Mouse (Mus musculus) C2C12 (cell line): ENCODE results near the gene Rasgrp1. TPM values are rescaled to one million over a fixed set of nuclear protein-coding genes. Genes with fewer than 3 reads are reported as not detected.
A peak's percentile ranks its signal among the peaks of the same experiment; 100 is the strongest.

Experiments
- H3K27me3 ChIP-seq: one replicate; pipeline ENCODE4 v1.6.1; 2011; ENCODE audit not compliant: control insufficient read depth, insufficient read depth, insufficient read length
- H3K36me3 ChIP-seq: one replicate; pipeline ENCODE4 v1.6.1; 2011; ENCODE audit not compliant: control insufficient read depth, insufficient read depth
- H3K4me3 ChIP-seq: one replicate; pipeline ENCODE4 v1.5.1; 2011; ENCODE audit warnings: mild to moderate bottlenecking, control low read depth; ENCODE audit not compliant: poor library complexity, insufficient read depth, severe bottlenecking
- H3K79me2 ChIP-seq: one replicate; pipeline ENCODE4 v1.6.1; 2011; ENCODE audit not compliant: control insufficient read depth, insufficient read depth
- H3K79me3 ChIP-seq: one replicate; pipeline ENCODE4 v1.6.1; 2011; ENCODE audit warnings: low read depth, control low read depth
- H3ac ChIP-seq: one replicate; pipeline ENCODE3; 2011; ENCODE audit warnings: low read depth; ENCODE audit not compliant: control insufficient read depth, insufficient read length
- CEBPB ChIP-seq: IDR thresholded peaks from one replicate; pipeline ENCODE4 v1.6.1; 2011; ENCODE audit warnings: low read depth, mild to moderate bottlenecking, control low read depth, moderate library complexity
- CTCF ChIP-seq: IDR thresholded peaks from one replicate; pipeline ENCODE4 v1.5.1; 2011; ENCODE audit not compliant: control insufficient read depth, insufficient read depth, insufficient read length
- FOSL1 ChIP-seq: IDR thresholded peaks from one replicate; pipeline ENCODE4 v1.8.0; 2011; ENCODE audit warnings: mild to moderate bottlenecking, low read length; ENCODE audit not compliant: poor library complexity, insufficient read depth, severe bottlenecking
- MAX ChIP-seq: IDR thresholded peaks from one replicate; pipeline ENCODE4 v1.6.1; 2011; ENCODE audit warnings: mild to moderate bottlenecking, control low read depth
- MYOD1 ChIP-seq: IDR thresholded peaks from one replicate; pipeline ENCODE4 v1.6.1; 2011; ENCODE audit warnings: low read depth; ENCODE audit not compliant: control insufficient read depth, insufficient read length
- MYOG ChIP-seq: IDR thresholded peaks from one replicate; pipeline ENCODE4 v1.6.1; 2011; ENCODE audit not compliant: control insufficient read depth, insufficient read length; ENCODE audit errors: extremely low read depth
- USF1 ChIP-seq: IDR thresholded peaks from one replicate; pipeline ENCODE4 v1.6.1; 2011; ENCODE audit warnings: low read depth, mild to moderate bottlenecking, control low read depth, moderate library complexity
- polyA plus RNA-seq: library from polyadenylated mRNA; unstranded; fragments of >200 nt; fragmentation: generic; extraction: Trizol; gene quantifications from one replicate; pipeline ENCODE4 v1.2.1, GENCODE M21; 2012; ENCODE audit warnings: missing spikeins

Gene Rasgrp1
- polyA plus RNA-seq, 1 experiment, result not detected

- Histone ChIP-seq H3ac (no peak overlapping the region), H3K27me3 (no peaks in the 10 kb centered on the region)
- no peak for TF ChIP-seq USF1
- TF ChIP-seq CEBPB, result no peak
- no peak for TF ChIP-seq MYOD1
- TF ChIP-seq MAX, result no peak
- TF ChIP-seq CTCF, result no peak
- no peak for TF ChIP-seq MYOG
- TF ChIP-seq FOSL1, result no peak
Measured at GRCm38 (mm10) chr2:117257617-117258016, 85.2 kb downstream of the Rasgrp1 start.

GRCm38 (mm10) chr2:117255415-117255814 lies 87.4 kb downstream of the Rasgrp1 start:
- Histone ChIP-seq H3K4me3 (no peak overlapping the region), H3ac (no peak overlapping the region), H3K27me3 (no peaks in the 10 kb centered on the region), H3K79me3 (peaks cover 59% of the 10 kb centered on the region), H3K79me2 (peaks cover 79% of the 10 kb centered on the region), H3K36me3 (peaks cover 14% of the 10 kb centered on the region)
- no peak for TF ChIP-seq MAX
- no peak for TF ChIP-seq USF1
- no peak for TF ChIP-seq MYOD1
- no peak for TF ChIP-seq FOSL1
- no peak for TF ChIP-seq MYOG
- no peak for TF ChIP-seq CEBPB
- TF ChIP-seq CTCF, result no peak

More at GRCm38 (mm10) chr2:117257617-117258016, 85.2 kb downstream of the Rasgrp1 start:
- peaks cover 57% of the 10 kb centered on the region for H3K79me2 ChIP-seq
- H3K79me3 ChIP-seq, result peaks cover 37% of the 10 kb centered on the region
- H3K36me3 ChIP-seq, result peaks cover 30% of the 10 kb centered on the region
- H3K4me3 ChIP-seq, result no peak overlapping the region

GRCm38 (mm10) chr2:117250001-117250510 lies 92.7 kb downstream of the Rasgrp1 start:
- Histone ChIP-seq H3K79me2 (peaks cover 56% of the 10 kb centered on the region), H3K79me3 (peaks cover 48% of the 10 kb centered on the region), H3K27me3 (no peaks in the 10 kb centered on the region), H3K4me3 (peak overlapping the region; percentile 79), H3ac (peak overlapping the region; percentile 100), H3K36me3 (no peaks in the 10 kb centered on the region)
- TF ChIP-seq MYOD1, result no peak
- TF ChIP-seq MYOG, result no peak
- no peak for TF ChIP-seq CEBPB
- TF ChIP-seq USF1, result no peak
- no peak for TF ChIP-seq FOSL1
- TF ChIP-seq MAX, result no peak
- TF ChIP-seq CTCF, result no peak

GRCm38 (mm10) chr2:117249255-117250000 lies 93.4 kb downstream of the Rasgrp1 start, which contains the start of gene Fam98b:
Fam98b (plus strand) TSS chr2:117249739.
- peak; percentile 37 for TF ChIP-seq MAX
- peak; percentile 10 for TF ChIP-seq CTCF
- no peak for TF ChIP-seq FOSL1

GRCm38 (mm10) chr2:117241953-117242352 lies 100.8 kb downstream of the Rasgrp1 start:
- no peak overlapping the region for H3K4me3 ChIP-seq
- no peaks in the 10 kb centered on the region for H3K36me3 ChIP-seq
- H3K27me3 ChIP-seq, result peaks cover 42% of the 10 kb centered on the region
- no peak overlapping the region for H3ac ChIP-seq
- TF ChIP-seq FOSL1, result no peak
- no peak for TF ChIP-seq MYOG
- TF ChIP-seq USF1, result no peak
- TF ChIP-seq CTCF, result no peak
- no peak for TF ChIP-seq CEBPB
- no peak for TF ChIP-seq MAX
- no peak for TF ChIP-seq MYOD1
- no peaks in the 10 kb centered on the region for H3K79me2 ChIP-seq
- no peaks in the 10 kb centered on the region for H3K79me3 ChIP-seq

More at GRCm38 (mm10) chr2:117249255-117250000, 93.4 kb downstream of the Rasgrp1 start, which contains the start of gene Fam98b:
- Histone ChIP-seq H3K36me3 (no peaks in the 10 kb centered on the region), H3K4me3 (peak within 1 kb of the TSS; percentile 79), H3K79me2 (peaks cover 50% of the 10 kb centered on the region), H3K79me3 (peaks cover 42% of the 10 kb centered on the region), H3K27me3 (peaks cover 3% of the 10 kb centered on the region), H3ac (peak within 1 kb of the TSS; percentile 100)

GRCm38 (mm10) chr2:117231257-117231656 lies 111.5 kb downstream of the Rasgrp1 start:
- Histone ChIP-seq H3K4me3 (no peak overlapping the region), H3K79me3 (no peaks in the 10 kb centered on the region), H3K79me2 (no peaks in the 10 kb centered on the region), H3K27me3 (peaks cover 4% of the 10 kb centered on the region), H3K36me3 (no peaks in the 10 kb centered on the region), H3ac (no peak overlapping the region)
- no peak for TF ChIP-seq CEBPB
- TF ChIP-seq CTCF, result peak; percentile 42
